20 mouse cellular contexts compared by ENCODE assay signal in genomic region chr6:131604821-131605220, GRCm38 (mm10). TPM values are rescaled to one million over a fixed set of nuclear protein-coding genes. Genes with fewer than 3 reads are reported as not detected.
DNase-seq lines count a peak whose midpoint lies in the region.
"Had no signal": no experiment of that assay in that cellular context is flagged by ENCODE, and none has a peak within 500 bp of the region (broad histone marks: within the 10 kb centered on the region; RNA-seq: fewer than 3 reads in every experiment).

No protein-coding gene starts in this region.

- peak; percentile 50 for DNase-seq in heart, adult 11 months
- DNase-seq in heart, postnatal 4 days: no peak
- DNase-seq in R1 (ENCODE audit: low read depth, low spot score) (peak; percentile 77), MN1 (ENCODE audit: low spot score) (no peak)
- no peak for DNase-seq in left cerebral cortex, adult 8-10 months (ENCODE audit: low spot score in 2 of 2)
- DNase-seq: adrenal gland, adult 2 months; adrenal gland, postnatal 10 days; adrenal gland, postnatal 25 days; B cell, adult 2 months; cerebellum, adult 11 months; cerebellum, adult 18-20 months; cerebellum, adult 8-10 months; cerebellum, adult 9-11 months; cerebellum, postnatal 14 days; cerebellum, postnatal 36 days; embryo, embryonic 11 days had no signal

RNA-seq across cellular contexts. Expression of gene Tas2r130, which starts 25.9 kb away (rescaled TPM):
- not detected for total RNA-seq in heart, postnatal 4 days (2021)
- not detected for total RNA-seq in left cerebral cortex, adult 8-10 months (2022)
- total RNA-seq: adrenal gland, adult 2 months; adrenal gland, postnatal 10 days; adrenal gland, postnatal 25 days; adrenal gland, postnatal 4 days; CH12.LX; common myeloid progenitor, adult 5-6 weeks had no signal

RNA-seq across cellular contexts. Expression of gene Tas2r107, which starts 55.1 kb away (rescaled TPM):
- total RNA-seq in heart, postnatal 4 days (2021): not detected
- total RNA-seq in left cerebral cortex, adult 8-10 months (2022): not detected
- total RNA-seq: adrenal gland, adult 2 months; adrenal gland, postnatal 10 days; adrenal gland, postnatal 25 days; adrenal gland, postnatal 4 days; CH12.LX; common myeloid progenitor, adult 5-6 weeks; G1E had no signal

Comparison
In these comparisons a context has a peak if more than half of its experiments do, and no peak if none do; other contexts are left out.
1. DNase-seq: peak in heart, adult 11 months (single experiment) and R1 (single experiment); none in heart, postnatal 4 days (single experiment), MN1 (single experiment) and left cerebral cortex, adult 8-10 months (0 of 2).